Mouse (Mus musculus) heart, embryonic 15.5 days (tissue): ENCODE results near the gene Gm28043. TPM values are rescaled to one million over a fixed set of nuclear protein-coding genes. Genes with fewer than 3 reads are reported as not detected.
A peak's percentile ranks its signal among the peaks of the same experiment; 100 is the strongest.
"Not testable (repeated sequence)": the region's sequence is repeated elsewhere in the genome, so short reads cannot be mapped to it uniquely, and the experiment has no call there.

Source experiments
- ATAC-seq: fragments of 200-750 bp; cut with Nextera tagmentation; replicated peaks from 2 replicates; pipeline ENCODE4 v1.8.0; 2017; ENCODE audit warnings: low read depth, moderate TSS enrichment; ENCODE audit not compliant: insufficient number of reproducible peaks, insufficient read depth, low FRiP score
- H3K27ac ChIP-seq: fragments of 300-500 bp; sonication (generic); 2 replicates; pipeline ENCODE4 v1.5.1; 2015; ENCODE audit warnings: mild to moderate bottlenecking, inconsistent platforms
- H3K27me3 ChIP-seq: fragments of 300-500 bp; sonication (generic); 2 replicates; pipeline ENCODE4 v1.6.1; 2015; ENCODE audit warnings: inconsistent platforms
- H3K36me3 ChIP-seq: fragments of 300-500 bp; sonication (generic); 2 replicates; pipeline ENCODE4 v1.6.1; 2015; ENCODE audit warnings: mild to moderate bottlenecking, inconsistent platforms
- H3K4me1 ChIP-seq: fragments of 300-500 bp; sonication (generic); replicated peaks from 2 replicates; pipeline ENCODE4 v1.6.1; 2015; ENCODE audit warnings: inconsistent platforms
- H3K4me2 ChIP-seq: fragments of 300-500 bp; sonication (generic); 2 replicates; pipeline ENCODE4 v1.6.1; 2015; ENCODE audit warnings: inconsistent platforms, mild to moderate bottlenecking, moderate library complexity
- H3K4me3 ChIP-seq: fragments of 300-500 bp; sonication (generic); 2 replicates; pipeline ENCODE4 v1.5.1; 2015; ENCODE audit warnings: mild to moderate bottlenecking, inconsistent platforms
- H3K9ac ChIP-seq: fragments of 300-500 bp; sonication (generic); 2 replicates; pipeline ENCODE4 v1.6.1; 2015; ENCODE audit warnings: mild to moderate bottlenecking, inconsistent platforms
- H3K9me3 ChIP-seq: fragments of 300-500 bp; sonication (generic); replicated peaks from 2 replicates; pipeline ENCODE4 v1.6.1; 2016; ENCODE audit warnings: inconsistent platforms
- WGBS: fragments of 180-500 bp; shearing (Covaris S2); methylation state at CpG from one replicate; pipeline ENCODE4 v1.1.7; 2015; ENCODE audit warnings: mixed read lengths; 5-methylcytosine and 5-hydroxymethylcytosine counted together
- polyA plus RNA-seq: library from polyadenylated mRNA; unstranded; fragments of >200 nt; fragmentation: Nextera tagmentation; extraction: Ambion mirVana; gene quantifications from 2 replicates; pipeline ENCODE4 v1.2.1, GENCODE M21; 2015

Gene Gm28043
- polyA plus RNA-seq, 1 experiment from 2014 or later, result 1.8 TPM

DNA sequence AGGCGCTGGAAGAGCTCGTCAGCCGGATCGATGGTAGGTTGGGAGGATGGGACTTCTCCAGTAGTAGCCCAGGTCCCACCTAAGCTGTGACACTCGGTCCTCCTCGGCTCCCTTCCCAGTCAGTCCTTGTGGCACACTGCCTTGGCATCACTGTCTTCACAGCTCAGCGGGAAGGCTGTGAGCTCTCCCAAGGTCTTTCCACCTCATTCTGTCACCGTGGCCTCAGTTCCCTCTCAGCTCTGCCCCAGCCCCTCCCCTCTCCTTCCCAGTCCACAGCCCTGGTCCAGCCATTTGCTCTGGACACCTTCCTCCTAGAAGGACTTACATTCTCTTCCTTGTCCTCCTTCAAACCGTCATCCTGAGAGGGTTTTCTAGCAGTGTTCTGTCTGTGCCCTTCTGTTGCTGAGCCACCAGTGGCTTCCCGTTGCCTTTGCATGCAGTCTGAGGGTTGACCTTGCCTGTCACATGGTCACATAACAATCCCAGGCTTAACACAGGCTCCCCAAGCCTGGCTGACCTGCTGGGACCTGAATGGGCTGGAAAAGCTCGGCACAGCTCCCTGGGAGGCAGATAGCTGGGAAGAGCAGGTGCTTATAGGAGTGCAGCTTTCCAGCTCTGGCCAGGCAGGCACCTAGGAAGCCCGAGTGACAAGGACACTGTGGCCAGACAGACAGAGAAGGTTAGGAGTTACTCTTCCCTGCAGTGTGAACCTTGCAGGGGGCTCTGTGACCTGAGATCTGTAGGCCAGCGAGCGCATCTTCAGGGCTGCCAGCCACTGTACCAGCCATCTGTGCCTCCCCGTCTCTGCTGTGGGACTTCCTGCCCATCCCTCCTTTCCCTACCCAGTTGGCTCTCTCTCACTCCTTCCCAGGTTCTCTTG is 18.5 kb upstream of the Gm28043 start:
- Histone ChIP-seq H3K36me3 (peaks cover 23% of the 10 kb centered on the region), H3K4me1 (peaks cover 20% of the 10 kb centered on the region; the same call in 1 of the 2 replicates), H3K4me3 (no peak overlapping the region), H3K9me3 (no peaks in the 10 kb centered on the region), H3K27ac (no peak overlapping the region), H3K4me2 (no peak overlapping the region), H3K9ac (no peak overlapping the region), H3K27me3 (no peaks in the 10 kb centered on the region)
- ATAC-seq, result no peak
- 75% methylated on average over 15 of the region's 15 CpGs for WGBS

DNA sequence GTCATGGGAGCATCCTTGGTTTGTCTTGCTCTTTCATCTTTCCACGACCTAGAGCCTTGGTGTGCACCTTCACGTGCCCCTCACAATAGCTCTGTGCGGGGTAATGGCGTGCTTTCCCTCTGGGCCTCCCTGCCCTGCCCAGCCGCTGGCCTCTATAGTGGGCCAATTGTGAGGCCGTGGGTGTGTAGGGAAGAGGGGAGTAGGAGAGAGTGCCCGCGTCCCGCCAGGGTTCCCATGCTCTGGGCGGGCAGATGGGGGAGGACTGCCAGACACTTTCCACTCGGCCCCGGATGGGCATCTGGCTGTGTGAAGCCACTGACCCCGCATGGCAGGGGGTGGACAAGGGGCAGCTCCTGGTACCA is 17.9 kb upstream of the Gm28043 start:
- no peak for ATAC-seq
- WGBS, result 93% methylated on average over 13 of the region's 13 CpGs
- Histone ChIP-seq H3K4me3 (no peak overlapping the region), H3K27ac (no peak overlapping the region), H3K9ac (no peak overlapping the region), H3K9me3 (no peaks in the 10 kb centered on the region), H3K36me3 (peaks cover 23% of the 10 kb centered on the region), H3K4me2 (no peak overlapping the region), H3K4me1 (peaks cover 20% of the 10 kb centered on the region; the same call in 1 of the 2 replicates), H3K27me3 (no peaks in the 10 kb centered on the region)

DNA sequence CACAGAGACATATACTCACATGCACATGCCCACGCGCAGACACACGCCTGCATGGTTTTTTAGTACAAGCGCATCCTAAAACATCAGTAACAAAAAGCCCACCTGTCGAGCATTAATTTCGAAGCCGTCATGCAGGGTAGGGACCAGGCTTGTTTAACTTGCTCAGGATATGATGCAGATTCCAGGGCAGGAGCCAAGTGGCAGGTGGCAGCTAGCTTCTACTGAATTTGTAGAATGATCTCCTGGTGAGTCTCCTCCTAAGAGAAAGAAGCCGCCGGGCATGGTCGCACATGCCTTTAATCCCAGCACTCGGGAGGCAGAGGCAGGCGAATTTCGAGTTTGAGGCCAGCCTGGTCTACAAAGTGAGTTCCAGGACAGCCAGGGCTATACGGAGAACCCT is 15.6 kb upstream of the Gm28043 start:
- H3K4me2 ChIP-seq, result no peak overlapping the region
- no peak overlapping the region for H3K27ac ChIP-seq
- no peaks in the 10 kb centered on the region for H3K9me3 ChIP-seq
- H3K9ac ChIP-seq, result no peak overlapping the region
- H3K4me1 ChIP-seq, result peaks cover 12% of the 10 kb centered on the region; the same call in 1 of the 2 replicates
- no peak overlapping the region for H3K4me3 ChIP-seq
- H3K36me3 ChIP-seq, result peaks cover 29% of the 10 kb centered on the region
- no peaks in the 10 kb centered on the region for H3K27me3 ChIP-seq
- ATAC-seq, result no peak
- WGBS, result 93% methylated on average over 14 of the region's 14 CpGs

DNA sequence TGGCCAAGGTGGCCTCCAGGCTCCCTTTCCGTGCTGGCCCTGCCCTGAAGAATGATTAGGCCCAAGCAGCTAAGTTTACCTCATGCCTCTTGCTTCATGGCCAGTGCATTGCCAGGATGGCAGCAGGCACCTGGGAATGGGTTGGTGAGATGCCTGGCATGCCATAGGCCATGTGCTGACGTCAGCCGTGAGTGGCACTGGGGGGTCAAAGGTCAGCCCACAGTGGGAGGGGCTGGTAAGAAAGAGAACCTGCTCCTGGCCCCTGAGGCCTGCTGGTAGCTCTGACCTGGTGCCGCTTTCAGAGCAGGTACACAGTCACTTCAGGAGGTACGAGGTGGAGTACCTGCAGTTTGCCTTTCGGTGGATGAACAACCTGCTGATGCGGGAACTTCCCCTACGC is 15.1 kb upstream of the Gm28043 start:
- no peaks in the 10 kb centered on the region for H3K9me3 ChIP-seq
- no peak overlapping the region for H3K4me2 ChIP-seq
- 84% methylated on average over 8 of the region's 8 CpGs for WGBS
- no peak overlapping the region for H3K9ac ChIP-seq
- H3K4me3 ChIP-seq, result no peak overlapping the region
- H3K27me3 ChIP-seq, result no peaks in the 10 kb centered on the region
- H3K27ac ChIP-seq, result no peak overlapping the region
- H3K36me3 ChIP-seq, result peaks cover 31% of the 10 kb centered on the region
- peaks cover 12% of the 10 kb centered on the region; the same call in 1 of the 2 replicates for H3K4me1 ChIP-seq
- ATAC-seq, result no peak

DNA sequence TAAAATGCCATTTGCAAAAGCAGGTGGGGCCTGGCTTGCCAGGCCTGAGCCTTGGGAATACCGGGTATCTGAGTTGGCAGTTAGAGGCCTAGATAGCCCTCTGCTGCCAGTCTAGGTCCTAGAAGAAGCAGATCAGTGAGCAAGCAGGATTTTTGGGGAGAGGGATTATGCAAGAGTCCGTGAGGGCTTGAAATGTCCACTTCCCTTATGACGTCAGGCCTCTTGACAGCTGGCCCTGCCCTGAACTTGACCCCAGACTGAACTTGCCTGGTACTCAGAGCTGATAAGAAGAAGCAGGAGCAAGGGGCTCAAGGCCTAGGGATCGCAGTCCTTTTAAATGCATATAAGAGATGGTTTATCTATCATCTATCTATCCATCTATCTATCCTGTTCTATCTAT is 13.3 kb upstream of the Gm28043 start:
- WGBS, result 46% methylated on average over 4 of the region's 4 CpGs
- H3K4me1 ChIP-seq, result peaks cover 6% of the 10 kb centered on the region; the same call in 1 of the 2 replicates
- H3K27me3 ChIP-seq, result no peaks in the 10 kb centered on the region
- H3K27ac ChIP-seq, result no peak overlapping the region
- peaks cover 29% of the 10 kb centered on the region for H3K36me3 ChIP-seq
- no peak overlapping the region for H3K4me3 ChIP-seq
- H3K9ac ChIP-seq, result no peak overlapping the region
- no peak overlapping the region for H3K4me2 ChIP-seq
- no peak for ATAC-seq
- H3K9me3 ChIP-seq, result no peaks in the 10 kb centered on the region

DNA sequence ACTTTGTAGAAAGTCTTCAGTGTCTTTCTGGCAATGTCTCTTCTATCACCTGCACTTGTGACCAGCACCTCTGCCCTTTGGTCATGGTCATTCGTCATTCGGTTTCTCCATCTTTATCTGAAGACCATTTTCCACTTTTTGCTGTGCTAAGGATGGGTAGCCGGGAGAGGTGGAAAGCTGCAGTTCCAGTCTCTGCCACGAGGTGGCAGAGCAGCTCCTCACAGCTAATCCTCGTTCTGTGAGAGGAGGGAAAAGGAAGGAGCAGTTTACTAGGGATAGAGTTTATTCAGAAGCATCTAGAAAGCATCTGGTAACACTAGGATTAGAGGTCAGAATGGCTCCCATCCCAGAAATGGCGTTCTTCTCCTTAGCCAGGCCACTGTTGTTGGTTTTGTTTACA is 11.4 kb upstream of the Gm28043 start:
- no peak overlapping the region for H3K9ac ChIP-seq

DNA sequence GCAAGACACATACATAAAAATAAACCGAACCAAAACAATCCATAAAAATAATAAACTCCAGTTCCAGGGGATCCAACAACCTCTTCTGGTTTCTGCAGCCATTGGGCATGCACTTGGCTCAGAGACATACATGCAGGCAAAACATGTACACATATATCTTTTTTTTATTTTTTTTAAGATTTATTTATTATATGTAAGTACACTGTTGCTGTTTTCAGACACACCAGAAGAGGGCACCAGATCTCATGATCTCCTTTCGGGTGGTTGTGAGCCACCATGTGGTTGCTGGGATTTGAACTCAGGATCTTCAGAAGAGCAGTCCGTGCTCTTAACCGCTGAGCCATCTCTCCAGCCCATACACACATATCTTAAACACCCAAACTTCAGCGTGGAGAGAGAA is 1.2 kb upstream of the Gm28043 start:
- H3K27me3 ChIP-seq, H3K36me3 ChIP-seq, H3K9me3 ChIP-seq, H3K4me3 ChIP-seq, H3K4me2 ChIP-seq, H3K9ac ChIP-seq, ATAC-seq, H3K27ac ChIP-seq: not testable (repeated sequence)
- WGBS, result 81% methylated on average over 5 of the region's 5 CpGs
- H3K4me1 ChIP-seq, result peaks cover 33% of the 10 kb centered on the region

More for the DNA sequence above, 11.4 kb upstream of the Gm28043 start:
- Histone ChIP-seq H3K36me3 (peaks cover 29% of the 10 kb centered on the region), H3K27ac (no peak overlapping the region), H3K4me1 (no peaks in the 10 kb centered on the region; the same call in 1 of the 2 replicates), H3K4me3 (no peak overlapping the region), H3K27me3 (no peaks in the 10 kb centered on the region), H3K4me2 (no peak overlapping the region), H3K9me3 (no peaks in the 10 kb centered on the region)
- 15% methylated on average over 6 of the region's 6 CpGs for WGBS
- no peak for ATAC-seq

DNA sequence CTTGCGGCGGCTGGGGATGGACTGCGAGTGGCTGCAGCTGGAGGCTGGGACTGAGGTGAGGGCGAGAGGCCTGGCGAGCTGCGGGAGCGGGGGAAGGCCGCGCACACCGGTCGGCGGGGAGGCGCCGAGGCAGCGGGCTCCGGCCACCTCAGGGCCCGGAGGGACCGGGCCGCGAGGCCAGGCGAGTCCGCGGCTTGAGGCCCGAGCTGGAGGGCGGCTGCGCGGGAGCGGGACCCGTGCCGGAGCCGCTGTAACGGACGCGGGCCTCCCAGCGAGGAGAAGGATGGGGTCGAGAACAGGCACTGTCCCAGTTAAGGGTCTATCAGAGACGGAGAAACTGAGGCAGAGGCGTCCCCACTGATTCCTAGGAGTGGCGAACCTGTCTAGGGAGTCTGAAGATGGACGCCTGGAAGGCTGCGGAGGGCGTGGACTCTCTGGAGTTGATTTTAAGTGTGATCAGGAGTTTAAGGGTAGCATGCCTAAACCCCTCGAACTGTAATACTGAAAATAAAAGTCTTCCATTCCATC is 412 bp downstream of the Gm28043 start:
- no peaks in the 10 kb centered on the region for H3K27me3 ChIP-seq
- H3K4me1 ChIP-seq, result peaks cover 33% of the 10 kb centered on the region
- H3K9me3 ChIP-seq, result no peaks in the 10 kb centered on the region
- ATAC-seq, result no peak; the same call in 1 of the 2 replicates
- H3K4me3 ChIP-seq, result peak overlapping the region; percentile 82
- peak overlapping the region; percentile 76 for H3K4me2 ChIP-seq
- H3K27ac ChIP-seq, result peak overlapping the region; percentile 95
- WGBS, result under 1% methylated on average over 42 of the region's 43 CpGs
- peak overlapping the region; percentile 94 for H3K9ac ChIP-seq
- H3K36me3 ChIP-seq, result peaks cover 10% of the 10 kb centered on the region; the same call in 1 of the 2 replicates

DNA sequence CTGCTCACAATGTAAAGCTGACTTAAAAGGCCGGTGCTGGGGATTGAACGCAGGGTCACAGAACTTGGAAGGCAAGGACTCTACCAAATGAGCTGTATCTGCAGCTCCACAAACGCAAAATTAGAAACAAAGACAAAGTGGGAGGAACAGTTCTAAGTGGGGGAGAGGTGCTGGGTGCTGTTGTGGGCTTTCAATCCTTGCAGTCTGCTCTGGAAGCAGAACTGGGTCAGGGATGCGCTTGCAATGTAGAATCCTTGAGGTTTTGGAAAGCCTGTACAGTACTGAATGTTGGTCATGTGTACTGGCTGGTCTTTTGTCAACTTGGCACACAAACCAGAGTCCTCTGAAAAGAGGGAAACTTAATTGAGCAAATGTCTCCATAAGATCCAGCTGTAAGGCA is 940 bp downstream of the Gm28043 start:
- Histone ChIP-seq H3K27ac (peak overlapping the region; percentile 95), H3K36me3 (peaks cover 12% of the 10 kb centered on the region; the same call in 1 of the 2 replicates), H3K9me3 (no peaks in the 10 kb centered on the region), H3K4me3 (peak overlapping the region; percentile 82), H3K4me2 (peak overlapping the region; percentile 76), H3K4me1 (peaks cover 33% of the 10 kb centered on the region), H3K9ac (peak overlapping the region; percentile 94), H3K27me3 (no peaks in the 10 kb centered on the region)
- 9% methylated on average over 4 of the region's 4 CpGs for WGBS
- no peak for ATAC-seq

DNA sequence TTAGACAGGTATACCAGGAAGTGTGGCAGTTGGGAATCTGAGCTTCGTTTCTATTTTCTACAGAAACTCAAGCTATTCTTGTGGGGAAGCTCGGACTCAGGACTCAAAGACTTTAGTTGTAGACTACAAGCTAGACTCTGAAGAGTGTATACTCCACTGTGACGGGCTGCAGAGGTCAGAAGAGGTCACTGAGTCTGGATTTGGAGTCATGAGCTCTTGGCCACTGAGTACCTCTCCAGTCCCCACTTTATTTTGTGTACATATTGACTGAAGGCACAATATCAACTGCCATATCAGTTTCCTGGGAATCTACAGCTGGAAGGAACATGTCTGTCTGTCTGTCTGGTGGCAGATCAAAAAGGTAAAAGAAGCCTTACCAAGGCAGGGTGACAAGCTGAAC is 4.6 kb downstream of the Gm28043 start:
- 74% methylated on average over 3 of the region's 3 CpGs for WGBS

DNA sequence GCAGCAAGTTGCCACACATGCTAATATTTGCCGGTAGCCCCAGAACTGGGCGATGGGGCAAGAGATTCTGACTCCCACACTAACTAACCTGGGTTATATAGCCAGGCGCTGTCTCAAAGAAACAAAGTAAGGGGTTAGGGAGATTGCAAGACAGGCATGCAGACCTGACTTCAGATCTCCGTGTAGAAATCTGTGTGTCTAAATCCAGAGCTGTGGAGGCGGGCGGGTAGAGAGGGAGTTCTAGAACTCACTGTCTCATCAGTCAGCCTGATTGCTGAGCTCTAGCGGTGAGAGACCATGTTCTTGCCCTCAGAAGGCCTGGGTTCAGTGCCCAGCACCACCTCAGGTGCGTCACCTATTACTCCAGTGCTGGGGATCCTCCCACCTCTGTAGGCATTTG is 8.8 kb downstream of the Gm28043 start:
- no peaks in the 10 kb centered on the region for H3K9me3 ChIP-seq
- no peak overlapping the region for H3K4me3 ChIP-seq
- WGBS, result 95% methylated on average over 8 of the region's 8 CpGs
- H3K27me3 ChIP-seq, result no peaks in the 10 kb centered on the region
- H3K4me1 ChIP-seq, result no peaks in the 10 kb centered on the region
- no peak overlapping the region for H3K9ac ChIP-seq
- H3K27ac ChIP-seq, result no peak overlapping the region
- ATAC-seq, result no peak
- peaks cover 78% of the 10 kb centered on the region for H3K36me3 ChIP-seq
- H3K4me2 ChIP-seq, result no peak overlapping the region

More for the DNA sequence above, 4.6 kb downstream of the Gm28043 start:
- Histone ChIP-seq H3K27me3 (no peaks in the 10 kb centered on the region), H3K4me3 (no peak overlapping the region), H3K36me3 (peaks cover 42% of the 10 kb centered on the region), H3K27ac (no peak overlapping the region), H3K4me2 (no peak overlapping the region), H3K9ac (no peak overlapping the region), H3K4me1 (peaks cover 24% of the 10 kb centered on the region), H3K9me3 (no peaks in the 10 kb centered on the region)
- no peak for ATAC-seq
